Mouse (Mus musculus): Measurements from ENCODE around the gene Nkd1. TPM values are rescaled to one million over a fixed set of nuclear protein-coding genes. Genes with fewer than 3 reads are reported as not detected.

The Nkd1 gene
- total RNA-seq, 2 experiments from 2014 or later: 16.9 to 17.4 TPM

- no peak for DNase-seq (ENCODE audit: low spot score in 2 of 2)
Measured at GRCm38 (mm10) chr8:88572941-88573645, 51.9 kb downstream of the Nkd1 start.

- no peak for DNase-seq (ENCODE audit: low spot score in 2 of 2)
Measured at GRCm38 (mm10) chr8:88574975-88575374, 53.8 kb downstream of the Nkd1 start.

GRCm38 (mm10) chr8:88576351-88577142 is 55.4 kb downstream of the Nkd1 start:
- DNase-seq (ENCODE audit: low spot score in 2 of 2): no peak

- no peak for DNase-seq (ENCODE audit: low spot score in 2 of 2)
Measured at GRCm38 (mm10) chr8:88577666-88578065, 56.5 kb downstream of the Nkd1 start.

GRCm38 (mm10) chr8:88578413-88579175 is 57.4 kb downstream of the Nkd1 start:
- no peak for DNase-seq (ENCODE audit: low spot score in 2 of 2)

- no peak for DNase-seq (ENCODE audit: low spot score in 2 of 2)
Measured at GRCm38 (mm10) chr8:88579246-88579645, 58.1 kb downstream of the Nkd1 start.

- no peak for DNase-seq (ENCODE audit: low spot score in 2 of 2)
Measured at GRCm38 (mm10) chr8:88579668-88580330, 58.6 kb downstream of the Nkd1 start.

- DNase-seq (ENCODE audit: low spot score in 2 of 2): no peak
Measured at GRCm38 (mm10) chr8:88580785-88581184, 59.6 kb downstream of the Nkd1 start.

- no peak for DNase-seq (ENCODE audit: low spot score in 2 of 2)
Measured at GRCm38 (mm10) chr8:88583863-88584262, 62.7 kb downstream of the Nkd1 start.

GRCm38 (mm10) chr8:88588205-88588889 is 67.2 kb downstream of the Nkd1 start:
- DNase-seq (ENCODE audit: low spot score in 2 of 2): no peak

- DNase-seq (ENCODE audit: low spot score in 2 of 2): no peak
Measured at GRCm38 (mm10) chr8:88590226-88590625, 69.1 kb downstream of the Nkd1 start.

GRCm38 (mm10) chr8:88593947-88594346 is 72.8 kb downstream of the Nkd1 start:
- DNase-seq (ENCODE audit: low spot score in 2 of 2): no peak

- DNase-seq (ENCODE audit: low spot score in 2 of 2): no peak
Measured at GRCm38 (mm10) chr8:88596042-88596441, 74.9 kb downstream of the Nkd1 start.

- no peak for DNase-seq (ENCODE audit: low spot score in 2 of 2)
Measured at GRCm38 (mm10) chr8:88598578-88598977, 77.4 kb downstream of the Nkd1 start.

GRCm38 (mm10) chr8:88599491-88599890 is 78.3 kb downstream of the Nkd1 start:
- DNase-seq (ENCODE audit: low spot score in 2 of 2): no peak

- no peak for DNase-seq (ENCODE audit: low spot score in 2 of 2)
Measured at GRCm38 (mm10) chr8:88603446-88603989, 82.4 kb downstream of the Nkd1 start.

- peak; percentile 41 to 68 for DNase-seq (ENCODE audit: low spot score in 2 of 2)
Measured at GRCm38 (mm10) chr8:88604065-88605038, 83.2 kb downstream of the Nkd1 start.

- no peak for DNase-seq (ENCODE audit: low spot score in 2 of 2)
Measured at GRCm38 (mm10) chr8:88605361-88606040, 84.3 kb downstream of the Nkd1 start.

- no peak for DNase-seq (ENCODE audit: low spot score in 2 of 2)
Measured at GRCm38 (mm10) chr8:88609036-88609435, 87.9 kb downstream of the Nkd1 start.
